ENCODE assay signal across 8 mouse cellular contexts in the genomic region with DNA sequence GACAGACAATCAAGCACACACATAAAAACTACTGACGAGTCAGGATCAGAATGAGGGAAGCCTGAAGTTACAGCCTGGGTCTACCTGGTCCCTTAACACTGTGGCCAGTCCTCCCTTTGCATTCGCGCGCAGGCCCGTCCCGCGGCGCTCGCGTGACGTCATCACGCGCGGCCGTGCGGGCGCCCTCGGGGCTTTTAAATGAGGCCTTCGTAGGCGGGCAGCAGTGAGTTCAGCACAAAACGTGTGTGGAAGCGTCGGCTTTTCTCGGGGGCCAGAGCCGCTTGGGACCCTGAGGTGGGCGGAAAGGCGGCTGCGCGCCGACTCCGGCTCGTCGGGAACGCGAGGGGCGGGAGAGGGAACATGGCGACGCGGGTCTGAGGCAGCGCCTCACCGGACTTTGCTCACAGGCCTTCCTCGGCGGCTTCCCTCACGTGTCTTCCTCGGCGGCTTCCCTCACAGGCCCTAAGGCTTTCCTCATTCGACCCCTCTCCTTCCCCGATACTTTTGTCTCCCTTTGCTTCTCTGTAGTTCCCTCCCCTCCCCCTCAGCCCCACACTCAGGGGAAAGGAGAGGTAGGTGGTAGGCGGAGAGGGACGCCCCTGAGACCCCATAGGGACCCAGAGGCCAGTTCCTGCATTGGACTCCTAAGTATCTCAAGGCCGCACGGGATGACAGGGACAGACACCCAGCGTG. TPM values are rescaled to one million over a fixed set of nuclear protein-coding genes. Genes with fewer than 3 reads are reported as not detected.
DNase-seq lines count a peak whose midpoint lies in the region; ATAC-seq lines count a peak whose summit lies in the region.

A gene (plus strand): TSS at position 147 of the 693 bp plus-strand sequence.

- no peaks in the 10 kb centered on the region for H3K36me3 ChIP-seq in hindbrain, embryonic 12.5 days

- peak within 1 kb of the TSS; percentile 89 for H3K27ac ChIP-seq in hindbrain, embryonic 12.5 days

- H3K27me3 ChIP-seq in hindbrain, embryonic 12.5 days, result no peaks in the 10 kb centered on the region

- under 1% methylated on average over 53 of the region's 53 CpGs for WGBS in hindbrain, embryonic 12.5 days

- H3K4me1 ChIP-seq in hindbrain, embryonic 12.5 days, result peaks cover 8% of the 10 kb centered on the region

- ATAC-seq in hindbrain, embryonic 12.5 days (ENCODE audit: low FRiP score), result peak; percentile 91

- DNase-seq in Muller cell, postnatal 12 days (ENCODE audit: inconsistent ontology term), result peak; percentile 88
- DNase-seq in cerebellum, adult 9-10 months, result peak; percentile 79
- DNase-seq in frontal cortex, adult 2 months (ENCODE audit: extremely low spot score in 1 of 2, low spot score in 1 of 2), result peak; percentile 28 to 77
- peak; percentile 72 to 78 for DNase-seq in layer of hippocampus, postnatal 14 days (ENCODE audit: low spot score in 2 of 2)
- peak; percentile 73 for DNase-seq in lung, postnatal 14 days
- DNase-seq in retina, adult 2 months (ENCODE audit: low read depth, low spot score), result peak; percentile 66
- peak; percentile 68 to 73 for DNase-seq in thymus, postnatal 36 days

- H3K9ac ChIP-seq in hindbrain, embryonic 12.5 days, result peak within 1 kb of the TSS; percentile 84

- peak within 1 kb of the TSS; percentile 70 for H3K4me3 ChIP-seq in hindbrain, embryonic 12.5 days

- H3K9me3 ChIP-seq in hindbrain, embryonic 12.5 days (replicated peaks), result no peaks in the 10 kb centered on the region

- H3K4me2 ChIP-seq in hindbrain, embryonic 12.5 days (replicated peaks), result peak within 1 kb of the TSS; percentile 85

RNA-seq across cellular contexts. Expression of the gene that starts here (rescaled TPM):
- polyA plus RNA-seq in frontal cortex, adult 2 months (2012; rRNA removed), result 7.2 and 8.4 TPM in 2 replicates
- polyA plus RNA-seq in hindbrain, embryonic 12.5 days (2016; fragmentation: Nextera tagmentation; extraction: Ambion mirVana), result 20.5 and 20.9 TPM in 2 replicates
- 1 to 10 TPM; 8.9 to 9.9 TPM for total RNA-seq in layer of hippocampus, postnatal 14 days (2021)

Comparison
In these comparisons a context has a peak if more than half of its experiments do, and no peak if none do; other contexts are left out.
1. Peak in every context shown above with its lines: DNase-seq, ATAC-seq, H3K4me3 ChIP-seq and H3K27ac ChIP-seq.